Mouse (Mus musculus) intestine, postnatal 0 days (tissue): Measurements from ENCODE around the gene Tnfrsf11a. TPM values are rescaled to one million over a fixed set of nuclear protein-coding genes. Genes with fewer than 3 reads are reported as not detected.

Experiments used
- ATAC-seq: fragments of 200-750 bp; cut with Nextera tagmentation; 2 replicates; pipeline ENCODE4 v1.8.0; 2017; ENCODE audit warnings: mild to moderate bottlenecking, moderate TSS enrichment, moderate library complexity
- H3K27ac ChIP-seq: fragments of 300-500 bp; sonication (generic); 2 replicates; pipeline ENCODE4 v1.5.1; 2014; ENCODE audit warnings: mild to moderate bottlenecking, low read depth, low read length, moderate library complexity
- H3K27me3 ChIP-seq: fragments of 300-500 bp; sonication (generic); replicated peaks from 2 replicates; pipeline ENCODE4 v1.6.1; 2014; ENCODE audit warnings: low read length, mixed read lengths; ENCODE audit not compliant: control insufficient read depth, insufficient read depth
- H3K36me3 ChIP-seq: fragments of 300-500 bp; sonication (generic); 2 replicates; pipeline ENCODE4 v1.6.1; 2014; ENCODE audit warnings: mild to moderate bottlenecking, moderate library complexity; ENCODE audit not compliant: control insufficient read depth, insufficient read depth
- H3K4me1 ChIP-seq: fragments of 300-500 bp; sonication (generic); replicated peaks from 2 replicates; pipeline ENCODE4 v1.6.1; 2014; ENCODE audit warnings: antibody characterized with exemption, low read length, mixed read lengths; ENCODE audit not compliant: control insufficient read depth, insufficient read depth
- H3K4me2 ChIP-seq: fragments of 300-500 bp; sonication (generic); replicated peaks from 2 replicates; pipeline ENCODE4 v1.6.1; 2014; ENCODE audit warnings: low read depth, mild to moderate bottlenecking, moderate library complexity
- H3K4me3 ChIP-seq: fragments of 300-500 bp; sonication (generic); 2 replicates; pipeline ENCODE4 v1.5.1; 2014; ENCODE audit warnings: low read depth, low read length
- H3K9ac ChIP-seq: fragments of 300-500 bp; sonication (generic); 2 replicates; pipeline ENCODE4 v1.6.1; 2014; ENCODE audit warnings: mild to moderate bottlenecking, low read depth, low read length
- H3K9me3 ChIP-seq: fragments of 300-500 bp; sonication (generic); 2 replicates; pipeline ENCODE4 v1.6.1; 2016; ENCODE audit warnings: mixed run types; ENCODE audit not compliant: control insufficient read depth
- CTCF ChIP-seq: sonication (generic); IDR thresholded peaks from 2 replicates; pipeline ENCODE4 v1.5.1; 2016; ENCODE audit warnings: low read depth, mild to moderate bottlenecking, control low read depth, antibody characterized with exemption, moderate library complexity
- WGBS: fragments of 180-500 bp; shearing (Covaris S2); extraction: QIAGEN DNeasy Blood & Tissue Kit; methylation state at CpG from one replicate; pipeline ENCODE4 v1.1.7; 2014; 5-methylcytosine and 5-hydroxymethylcytosine counted together
- polyA plus RNA-seq: library from polyadenylated mRNA; unstranded; fragments of >200 nt; fragmentation: Nextera tagmentation; extraction: Ambion mirVana; gene quantifications from 2 replicates; pipeline ENCODE4 v1.2.1, GENCODE M21; 2015

Gene Tnfrsf11a
- polyA plus RNA-seq, 1 experiment from 2014 or later, result 23.4 TPM

- TF ChIP-seq CTCF, result no peak
- no peaks in the 10 kb centered on the region for H3K4me1 ChIP-seq
- H3K4me2 ChIP-seq, result no peak overlapping the region
- no peak overlapping the region for H3K27ac ChIP-seq
- H3K36me3 ChIP-seq, result peaks cover 11% of the 10 kb centered on the region
- H3K4me3 ChIP-seq, result no peak overlapping the region
- no peaks in the 10 kb centered on the region for H3K9me3 ChIP-seq
- H3K9ac ChIP-seq, result no peak overlapping the region
- no peak for ATAC-seq
- no peaks in the 10 kb centered on the region for H3K27me3 ChIP-seq
- 91% methylated on average over 2 of the region's 2 CpGs for WGBS
These were observed 65.9 kb downstream of the Tnfrsf11a start for GRCm38 (mm10) chr1:105846431-105846830.

DNA sequence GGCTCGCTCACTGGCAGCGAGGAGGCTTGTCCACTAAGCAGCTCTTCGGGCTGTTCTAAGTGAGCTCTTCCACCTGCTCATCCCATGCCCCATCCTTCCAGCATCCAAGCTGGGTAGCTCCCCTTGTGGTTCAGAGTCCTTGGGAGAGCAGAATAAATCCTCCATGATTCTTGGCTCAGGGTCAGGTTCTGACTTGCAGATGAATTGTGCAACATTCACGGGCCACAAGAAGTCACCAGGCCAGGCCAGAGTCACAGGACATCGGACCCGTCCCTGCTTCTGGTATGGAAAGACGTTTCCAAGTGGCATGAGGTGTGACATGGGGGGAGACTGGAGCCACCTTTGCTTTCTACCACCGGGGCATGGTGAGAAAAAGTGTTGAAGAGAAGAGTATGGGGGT lies 68.3 kb downstream of the Tnfrsf11a start:
- Histone ChIP-seq H3K9me3 (no peaks in the 10 kb centered on the region), H3K27me3 (no peaks in the 10 kb centered on the region), H3K4me1 (no peaks in the 10 kb centered on the region), H3K9ac (no peak overlapping the region), H3K36me3 (peaks cover 11% of the 10 kb centered on the region), H3K27ac (no peak overlapping the region), H3K4me3 (no peak overlapping the region), H3K4me2 (no peak overlapping the region)
- 0 out of 2 replicates have a peak, but pooled peaks have one; percentile 19 for ATAC-seq
- no peak for TF ChIP-seq CTCF
- WGBS, result 85% methylated on average over 8 of the region's 8 CpGs

DNA sequence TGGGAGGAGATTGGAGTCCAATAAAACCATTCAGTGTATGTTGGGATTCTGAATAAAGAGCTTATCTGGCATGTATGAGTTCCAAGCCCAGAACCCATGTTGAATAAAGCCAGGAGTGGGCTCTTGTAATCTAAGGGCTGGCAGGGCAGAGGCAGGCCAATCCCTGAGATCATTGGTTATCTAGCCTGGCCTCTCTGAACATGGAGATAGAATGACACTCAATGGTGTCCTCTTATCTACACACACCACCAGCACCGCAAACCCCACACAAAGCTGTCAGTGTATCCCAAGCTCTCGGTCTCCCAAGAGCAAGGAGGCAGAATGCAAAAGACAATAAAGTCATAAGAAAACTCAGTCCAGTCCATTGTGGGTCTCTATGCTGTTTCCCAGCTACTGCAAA lies 70.8 kb downstream of the Tnfrsf11a start:
- WGBS, result 74% methylated on average over 2 of the region's 2 CpGs
- H3K9me3 ChIP-seq, result no peaks in the 10 kb centered on the region
- no peak for ATAC-seq

GRCm38 (mm10) chr1:105859740-105860139 lies 79.2 kb downstream of the Tnfrsf11a start:
- H3K9ac ChIP-seq, result no peak overlapping the region
- 81% methylated on average over 2 of the region's 2 CpGs for WGBS
- no peaks in the 10 kb centered on the region for H3K4me1 ChIP-seq
- no peak overlapping the region for H3K4me3 ChIP-seq
- no peak overlapping the region for H3K4me2 ChIP-seq
- TF ChIP-seq CTCF, result no peak
- no peaks in the 10 kb centered on the region for H3K27me3 ChIP-seq
- no peaks in the 10 kb centered on the region for H3K9me3 ChIP-seq
- H3K27ac ChIP-seq, result no peak overlapping the region
- no peaks in the 10 kb centered on the region for H3K36me3 ChIP-seq
- ATAC-seq, result no peak

More for the DNA sequence above, 70.8 kb downstream of the Tnfrsf11a start:
- H3K4me1 ChIP-seq, result no peaks in the 10 kb centered on the region
- H3K9ac ChIP-seq, result no peak overlapping the region
- no peak overlapping the region for H3K4me2 ChIP-seq
- 0 out of 2 replicates have a peak, but pooled peaks cover 4% of the 10 kb centered on the region for H3K36me3 ChIP-seq
- H3K27me3 ChIP-seq, result no peaks in the 10 kb centered on the region
- H3K4me3 ChIP-seq, result no peak overlapping the region
- no peak overlapping the region for H3K27ac ChIP-seq
- no peak for TF ChIP-seq CTCF

- Histone ChIP-seq H3K4me2 (no peak overlapping the region), H3K4me3 (no peak overlapping the region), H3K4me1 (peaks cover 7% of the 10 kb centered on the region), H3K9ac (no peak overlapping the region), H3K27ac (no peak overlapping the region), H3K36me3 (no peaks in the 10 kb centered on the region), H3K9me3 (no peaks in the 10 kb centered on the region), H3K27me3 (no peaks in the 10 kb centered on the region)
- ATAC-seq, result no peak
- WGBS, result 89% methylated on average over 6 of the region's 6 CpGs
- TF ChIP-seq CTCF, result no peak
These were observed 96.1 kb downstream of the Tnfrsf11a start for GRCm38 (mm10) chr1:105876589-105876988.

DNA sequence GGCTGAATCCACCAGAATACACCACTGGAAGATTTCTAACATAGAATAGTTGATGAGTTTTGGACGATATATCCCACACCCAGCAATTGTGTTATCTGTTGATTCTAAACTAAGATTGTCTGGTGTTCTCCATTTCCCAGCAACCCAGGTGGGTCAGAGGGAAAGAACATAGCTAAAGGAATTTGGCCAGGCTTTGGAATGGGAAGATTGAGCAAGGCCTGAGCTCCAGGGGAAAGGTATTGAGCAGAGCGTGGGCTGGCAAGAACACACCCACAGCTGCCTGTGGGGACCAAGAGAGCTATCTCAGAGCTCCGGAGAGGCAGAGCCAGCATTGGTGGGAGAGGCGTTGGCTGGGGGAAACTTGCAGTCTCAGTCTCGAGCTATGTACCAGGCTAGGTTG lies 97.3 kb downstream of the Tnfrsf11a start:
- H3K4me2 ChIP-seq, result no peak overlapping the region
- H3K4me3 ChIP-seq, result no peak overlapping the region
- no peak overlapping the region for H3K27ac ChIP-seq
- no peaks in the 10 kb centered on the region for H3K27me3 ChIP-seq
- no peak overlapping the region for H3K9ac ChIP-seq
- ATAC-seq, result no peak
- H3K36me3 ChIP-seq, result no peaks in the 10 kb centered on the region
- no peaks in the 10 kb centered on the region for H3K9me3 ChIP-seq
- peaks cover 7% of the 10 kb centered on the region for H3K4me1 ChIP-seq
- WGBS, result 85% methylated on average over 5 of the region's 5 CpGs
- TF ChIP-seq CTCF, result no peak

DNA sequence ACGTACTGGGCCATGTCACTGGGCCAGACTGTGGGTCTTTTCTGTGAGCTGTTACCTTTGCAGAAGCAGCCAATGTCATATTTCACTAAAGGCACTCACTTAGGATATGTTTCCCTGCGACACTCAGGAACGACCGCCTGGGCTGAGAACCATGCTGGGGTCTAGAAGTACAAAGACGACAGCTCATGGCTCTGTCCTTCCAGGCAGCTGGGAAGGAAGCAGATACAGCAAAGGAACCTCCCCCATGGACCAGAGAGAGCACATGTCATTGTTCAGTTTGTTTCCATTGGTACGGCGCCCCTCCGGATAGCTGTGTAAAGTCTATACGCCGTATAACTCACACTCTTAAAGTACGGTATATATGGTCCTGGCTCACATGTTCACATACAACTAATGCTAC lies 97.9 kb downstream of the Tnfrsf11a start:
- Histone ChIP-seq H3K36me3 (no peaks in the 10 kb centered on the region), H3K4me1 (peaks cover 11% of the 10 kb centered on the region), H3K4me3 (no peak overlapping the region), H3K27ac (no peak overlapping the region), H3K9ac (no peak overlapping the region), H3K4me2 (no peak overlapping the region), H3K27me3 (no peaks in the 10 kb centered on the region), H3K9me3 (no peaks in the 10 kb centered on the region)
- TF ChIP-seq CTCF, result no peak
- WGBS, result 94% methylated on average over 11 of the region's 11 CpGs
- ATAC-seq, result no peak
